Mouse (Mus musculus) heart, adult 2 months (tissue): ENCODE measurements at regions not wholly inside any gene's neighbourhood (a gene's known extent, or its start where the extent isn't known, plus 50 kb on each side); places are given as distances from the start of the nearest gene placed in this dataset.
"Not testable (repeated sequence)": the region's sequence is repeated elsewhere in the genome, so short reads cannot be mapped to it uniquely, and the experiment has no call there.

Experiments used
- CTCF ChIP-seq: fragments of 200-600 bp; IDR thresholded peaks from 2 replicates; pipeline ENCODE4 v1.8.1; 2022; ENCODE audit warnings: antibody characterized with exemption, mild to moderate bottlenecking, moderate library complexity
- EP300 ChIP-seq: fragments of 200-500 bp; IDR thresholded peaks from 2 replicates; pipeline ENCODE4 v1.6.1; 2011; ENCODE audit warnings: low read depth, low read length, control low read depth; ENCODE audit not compliant: insufficient read depth

DNA sequence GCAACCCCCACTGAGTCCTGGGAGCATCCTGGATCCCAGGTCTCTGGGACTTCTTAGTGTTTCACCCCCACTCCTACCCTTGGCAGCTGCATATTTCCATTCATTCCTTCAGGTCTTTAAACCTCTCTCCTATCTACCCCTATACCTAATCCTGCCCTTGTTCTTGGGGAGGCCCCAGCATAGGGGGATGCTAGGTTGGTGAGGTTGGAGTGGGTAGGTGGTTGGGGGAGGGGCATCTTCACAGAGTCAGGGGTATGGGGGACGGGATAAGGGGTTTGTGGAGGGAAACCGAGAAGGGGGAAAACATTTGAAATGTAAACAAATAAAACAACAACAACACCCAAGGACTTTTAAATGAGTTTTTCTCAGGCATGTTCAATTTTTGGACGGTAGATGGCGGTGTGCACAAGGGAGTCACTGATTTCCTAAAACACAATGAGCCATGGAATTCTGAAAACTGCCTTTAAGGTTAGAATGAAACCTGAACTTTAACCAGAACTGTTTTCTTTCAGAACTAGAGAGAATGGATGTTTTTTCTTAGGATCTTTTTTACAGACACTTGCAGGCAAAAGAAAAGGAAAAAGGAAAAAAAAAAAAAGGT is 98.7 kb upstream of the Snrpn start:
- peak; percentile 59 for TF ChIP-seq CTCF
- not testable (repeated sequence) for TF ChIP-seq EP300
